Mouse (Mus musculus) heart, adult 9 months (tissue): ENCODE results near the gene Olfr1047.
"Not testable (repeated sequence)": the region's sequence is repeated elsewhere in the genome, so short reads cannot be mapped to it uniquely, and the experiment has no call there.

ENCODE experiments used
- DNase-seq, 2 experiments: peaks; one replicate each; pipeline ENCODE4 v3.0.0; 2022; ENCODE audit warnings: low spot score in 2 of 2

Gene Olfr1047

GRCm38 (mm10) chr2:86231301-86231700 lies at the start of gene Olfr1047:
Gene Olfr1047 (minus strand): TSS chr2:86231401.
- DNase-seq: no peak

- not testable (repeated sequence) for DNase-seq
Observed at GRCm38 (mm10) chr2:86278988-86279387, 47.8 kb upstream of the Olfr1047 start, which contains the start of gene Olfr1051. Gene Olfr1051 (minus strand): TSS chr2:86279088.

GRCm38 (mm10) chr2:86258228-86258627 lies 27.0 kb upstream of the Olfr1047 start, which contains the start of gene Olfr1049:
Gene Olfr1049 (minus strand): TSS chr2:86258328.
- DNase-seq: not testable (repeated sequence)

DNA sequence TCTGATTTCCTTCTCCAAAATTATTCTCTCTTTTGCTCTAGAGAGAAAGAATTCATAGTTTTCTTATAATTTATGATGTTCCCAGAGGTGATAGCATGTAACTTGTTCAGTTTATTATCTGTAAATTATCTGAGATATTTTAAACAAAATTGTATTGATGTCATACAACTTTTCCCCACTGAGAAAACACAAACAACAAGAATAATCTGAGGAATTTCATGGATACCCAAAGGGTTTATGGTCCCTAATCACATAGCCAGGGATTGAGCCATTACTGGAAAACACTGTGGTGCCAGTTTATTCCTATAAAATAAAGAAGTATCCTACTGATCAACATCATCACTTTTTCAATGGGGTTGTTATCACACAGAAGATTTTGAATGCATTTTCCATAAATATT lies 9.0 kb upstream of the Olfr1047 start, which contains the start of gene Olfr1048:
Gene Olfr1048, minus strand, starts transcription at position 101 of the 400 bp plus-strand sequence.
- DNase-seq: no peak

- no peak for DNase-seq
Observed at GRCm38 (mm10) chr2:86219214-86219613, 12.0 kb downstream of the Olfr1047 start, which contains the start of gene Olfr1046. Gene Olfr1046 (minus strand): TSS chr2:86219314.

- DNase-seq: no peak
Observed at GRCm38 (mm10) chr2:86202909-86203308, 28.3 kb downstream of the Olfr1047 start, which contains the start of gene Olfr1045. Gene Olfr1045 (minus strand): TSS chr2:86203009.

GRCm38 (mm10) chr2:86195863-86196262 lies 35.3 kb downstream of the Olfr1047 start:
- no peak for DNase-seq

GRCm38 (mm10) chr2:86185583-86185982 lies 45.6 kb downstream of the Olfr1047 start, which contains the start of gene Olfr52:
Gene Olfr52 (minus strand): TSS chr2:86185683.
- no peak for DNase-seq

DNA sequence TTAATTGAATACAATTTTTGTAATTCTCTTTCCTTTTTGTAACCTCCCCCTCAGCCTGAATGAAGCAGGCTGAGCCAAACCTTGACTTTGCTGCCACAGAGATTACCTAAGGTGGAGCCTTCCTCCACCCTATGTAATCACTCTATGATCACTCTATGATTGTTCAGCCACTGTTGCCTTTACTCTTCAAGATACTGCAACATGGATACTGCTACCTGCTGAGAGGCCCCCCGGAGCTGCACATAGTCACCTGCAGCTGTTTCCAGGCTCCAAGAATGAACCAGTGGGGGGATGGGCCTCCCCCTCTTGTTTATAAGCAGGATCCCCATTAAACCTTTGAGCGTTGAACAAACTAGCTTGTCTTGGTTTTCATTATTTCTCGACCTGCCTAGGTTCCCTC lies 51.3 kb downstream of the Olfr1047 start:
- DNase-seq: no peak

GRCm38 (mm10) chr2:86177720-86178119 lies 53.5 kb downstream of the Olfr1047 start, which contains the start of gene Olfr1044:
Gene Olfr1044 (minus strand): TSS chr2:86177820.
- no peak for DNase-seq
